Mouse (Mus musculus): Measurements from ENCODE around the gene Hcrtr2. TPM values are rescaled to one million over a fixed set of nuclear protein-coding genes. Genes with fewer than 3 reads are reported as not detected.

Gene Hcrtr2
- 0.13 and 0.52 TPM in 2 replicates for polyA plus RNA-seq (2012; rRNA removed)

GRCm38 (mm10) chr9:76323756-76324155, at the start of gene Hcrtr2:
TSS of gene Hcrtr2 (minus strand) at chr9:76323856.

GRCm38 (mm10) chr9:76213557-76213956, 110.1 kb downstream of the Hcrtr2 start, which contains the start of gene Gfral:
TSS of gene Gfral (minus strand) at chr9:76213657.

Other genes with a start within 250 kb of the Hcrtr2 start
- not detected in 2 replicates for gene Gfral, start 110.2 kb downstream of the Hcrtr2 start, polyA plus RNA-seq (2012; rRNA removed)
- 0.05 and 0.24 TPM in 2 replicates for gene Fam83b, start 243.3 kb upstream of the Hcrtr2 start, polyA plus RNA-seq (2012; rRNA removed)

Measured in central nervous system, embryonic 11.5 days (tissue).